Mouse (Mus musculus): ENCODE results near the gene Gk.

DNA sequence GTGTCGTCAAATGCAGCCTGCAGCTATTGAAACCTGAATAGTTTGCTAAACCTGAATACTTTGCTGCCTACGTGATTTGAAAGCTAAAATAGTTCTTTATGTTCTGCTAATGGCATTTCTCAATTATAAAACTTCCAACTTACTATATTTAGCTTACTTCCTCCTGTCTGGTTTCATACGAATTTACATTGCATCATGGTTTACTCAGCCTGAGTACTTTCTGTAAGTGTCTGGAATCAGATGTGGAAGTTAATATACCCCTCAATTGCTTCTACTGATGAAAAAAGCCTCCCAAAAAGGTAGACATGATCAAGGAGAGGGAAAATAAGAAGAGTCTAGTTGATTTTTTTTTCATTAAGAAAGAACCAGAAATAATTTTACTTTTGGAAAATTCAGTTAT is 66.2 kb downstream of the Gk start:
- TF ChIP-seq CTCF (IDR thresholded peaks at IDR 0.05; ENCODE audit: extremely low read depth, insufficient read length, insufficient replicate concordance, low read depth, low read length) (no peak), POLR2A (IDR thresholded peaks at IDR 0.05; ENCODE audit: low read depth, low read length) (no peak)

All from small intestine, adult 2 months (tissue).